Mouse (Mus musculus): Measurements from ENCODE around the gene Trim62. TPM values are rescaled to one million over a fixed set of nuclear protein-coding genes. Genes with fewer than 3 reads are reported as not detected.
A peak's percentile ranks its signal among the peaks of the same experiment; 100 is the strongest.

Trim62 gene
- polyA plus RNA-seq, 1 experiment from 2014 or later, result 20.6 TPM

DNA sequence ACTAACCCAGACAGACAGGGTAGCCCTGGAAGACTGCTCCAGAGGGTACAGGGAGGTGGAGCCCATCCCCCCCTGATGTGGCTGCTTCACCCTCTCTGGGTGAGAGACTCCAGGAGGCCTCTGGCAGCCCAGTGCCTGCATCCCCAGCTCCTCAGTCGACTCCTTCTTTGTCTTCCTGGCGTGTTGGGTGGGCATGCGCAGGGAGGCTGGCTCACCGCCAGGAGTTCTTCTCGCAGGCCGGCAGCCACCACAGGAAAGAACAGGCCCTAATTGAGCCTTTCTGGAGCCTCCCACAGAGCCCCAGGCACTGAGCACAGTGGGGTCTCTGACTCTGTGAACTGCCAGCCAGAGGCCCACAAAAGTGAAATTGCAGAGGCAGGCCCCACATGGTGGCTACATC, 16.0 kb downstream of the Trim62 start:
- Histone ChIP-seq H3K27me3 (ENCODE audit: control insufficient read depth, insufficient read depth, low read length) (no peaks in the 10 kb centered on the region), H3K27ac (ENCODE audit: low read depth, low read length) (peak overlapping the region; percentile 90), H3K36me3 (ENCODE audit: control insufficient read depth, insufficient read depth, low read length) (no peaks in the 10 kb centered on the region), H3K4me2 (ENCODE audit: low read depth) (peak overlapping the region; percentile 10; the same call in 1 of the 2 replicates), H3K9ac (ENCODE audit: low read length) (peak overlapping the region; percentile 60), H3K9me3 (ENCODE audit: control insufficient read depth, low read length) (no peaks in the 10 kb centered on the region), H3K4me1 (ENCODE audit: control insufficient read depth, insufficient read depth, low read length) (peaks cover 25% of the 10 kb centered on the region), H3K4me3 (ENCODE audit: low read depth, low read length) (no peak overlapping the region)
- peak; percentile 79 for ATAC-seq (ENCODE audit: insufficient read depth, low FRiP score, low TSS enrichment)
- 4% methylated on average over 6 of the region's 6 CpGs for WGBS
- peak; percentile 86 for DNase-seq (ENCODE audit: low spot score)

DNA sequence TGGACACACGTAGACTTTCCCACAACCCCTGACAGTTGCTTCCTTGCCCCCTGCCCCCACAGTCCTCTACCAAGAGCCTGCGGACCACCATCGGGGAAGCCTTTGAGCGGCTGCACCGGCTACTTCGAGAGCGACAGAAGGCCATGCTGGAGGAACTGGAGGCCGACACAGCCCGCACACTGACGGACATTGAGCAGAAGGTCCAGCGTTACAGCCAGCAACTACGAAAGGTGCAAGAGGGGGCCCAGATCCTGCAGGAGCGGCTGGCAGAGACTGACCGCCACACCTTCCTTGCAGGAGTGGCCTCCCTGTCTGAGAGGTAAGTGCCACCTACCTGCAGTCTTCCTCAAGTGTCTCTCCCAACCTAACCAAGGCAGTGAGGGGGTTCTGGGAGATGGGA, 17.1 kb downstream of the Trim62 start:
- Histone ChIP-seq H3K9ac (ENCODE audit: low read length) (no peak overlapping the region), H3K27me3 (ENCODE audit: control insufficient read depth, insufficient read depth, low read length) (no peaks in the 10 kb centered on the region), H3K36me3 (ENCODE audit: control insufficient read depth, insufficient read depth, low read length) (no peaks in the 10 kb centered on the region), H3K4me2 (ENCODE audit: low read depth) (no peak overlapping the region), H3K4me1 (ENCODE audit: control insufficient read depth, insufficient read depth, low read length) (peaks cover 35% of the 10 kb centered on the region), H3K4me3 (ENCODE audit: low read depth, low read length) (no peak overlapping the region), H3K9me3 (ENCODE audit: control insufficient read depth, low read length) (no peaks in the 10 kb centered on the region), H3K27ac (ENCODE audit: low read depth, low read length) (peak overlapping the region; percentile 90; the same call in 1 of the 2 replicates)
- DNase-seq (ENCODE audit: low spot score), result no peak
- 79% methylated on average over 14 of the region's 14 CpGs for WGBS
- no peak for ATAC-seq (ENCODE audit: insufficient read depth, low FRiP score, low TSS enrichment)

DNA sequence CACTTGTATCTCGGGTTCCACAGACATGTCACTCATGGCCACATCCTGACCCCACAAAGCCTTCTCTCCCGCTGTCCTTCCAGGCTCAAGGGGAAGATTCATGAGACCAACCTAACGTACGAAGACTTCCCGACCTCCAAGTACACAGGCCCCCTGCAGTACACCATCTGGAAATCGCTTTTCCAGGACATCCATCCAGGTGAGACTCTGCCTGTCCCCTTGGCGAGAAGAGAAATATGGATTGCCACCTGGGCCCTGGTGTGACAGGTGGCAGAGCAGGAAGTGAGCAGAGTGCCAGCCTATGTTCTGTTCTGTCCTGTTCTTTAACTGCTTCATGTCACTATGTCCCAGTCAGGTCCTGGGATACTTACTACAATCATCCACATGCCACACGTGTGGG, 19.0 kb downstream of the Trim62 start:
- Histone ChIP-seq H3K4me3 (ENCODE audit: low read depth, low read length) (no peak overlapping the region), H3K4me2 (ENCODE audit: low read depth) (no peak overlapping the region), H3K9me3 (ENCODE audit: control insufficient read depth, low read length) (no peaks in the 10 kb centered on the region), H3K27ac (ENCODE audit: low read depth, low read length) (no peak overlapping the region), H3K36me3 (ENCODE audit: control insufficient read depth, insufficient read depth, low read length) (no peaks in the 10 kb centered on the region), H3K27me3 (ENCODE audit: control insufficient read depth, insufficient read depth, low read length) (no peaks in the 10 kb centered on the region), H3K4me1 (ENCODE audit: control insufficient read depth, insufficient read depth, low read length) (peaks cover 42% of the 10 kb centered on the region), H3K9ac (ENCODE audit: low read length) (no peak overlapping the region)
- no peak for ATAC-seq (ENCODE audit: insufficient read depth, low FRiP score, low TSS enrichment)
- no peak for DNase-seq (ENCODE audit: low spot score)
- 75% methylated on average over 8 of the region's 8 CpGs for WGBS

DNA sequence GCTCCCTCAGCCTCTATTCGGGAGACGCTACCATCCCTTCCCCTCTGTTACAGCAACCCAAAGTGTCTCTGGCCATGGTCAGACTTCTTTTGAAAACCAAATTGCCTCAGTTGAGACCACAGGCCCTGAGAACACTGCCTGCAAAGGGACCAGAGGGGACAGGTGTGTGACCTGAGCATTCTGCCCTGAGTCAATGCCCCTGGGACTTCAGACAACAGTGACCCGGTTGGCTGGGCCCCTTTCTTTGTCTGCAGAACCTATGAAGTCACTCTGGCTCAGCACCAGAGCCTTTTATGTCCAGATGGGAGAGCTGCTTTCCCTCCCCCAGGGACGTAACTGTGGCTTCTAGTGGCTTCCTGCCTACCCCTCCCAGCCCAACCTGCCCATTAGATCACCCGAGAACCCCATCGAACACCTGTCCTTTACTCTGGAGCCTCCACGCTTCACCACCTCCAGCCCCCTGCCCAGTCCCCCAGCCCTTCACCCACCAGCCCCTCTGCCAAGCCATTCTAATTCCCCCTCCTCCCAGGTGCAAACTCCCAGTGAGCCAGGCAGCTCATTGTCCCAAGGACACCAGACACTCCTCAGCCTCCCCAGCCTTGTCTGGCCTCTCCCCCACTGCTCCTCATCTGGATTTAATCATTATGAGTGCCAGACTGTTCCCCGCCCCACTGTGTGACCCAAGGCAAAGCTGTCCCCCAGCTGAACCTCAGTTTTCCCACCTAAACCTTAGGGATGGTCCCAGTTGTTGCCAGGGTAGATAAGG, 20.8 kb downstream of the Trim62 start:
- WGBS, result 46% methylated on average over 8 of the region's 8 CpGs
- peaks cover 36% of the 10 kb centered on the region for H3K4me1 ChIP-seq (ENCODE audit: control insufficient read depth, insufficient read depth, low read length)
- H3K36me3 ChIP-seq (ENCODE audit: control insufficient read depth, insufficient read depth, low read length), result no peaks in the 10 kb centered on the region
- ATAC-seq (ENCODE audit: insufficient read depth, low FRiP score, low TSS enrichment) (no peak), DNase-seq (ENCODE audit: low spot score) (peak; percentile 32)
- no peak overlapping the region for H3K4me3 ChIP-seq (ENCODE audit: low read depth, low read length)
- H3K9me3 ChIP-seq (ENCODE audit: control insufficient read depth, low read length), result no peaks in the 10 kb centered on the region
- H3K27me3 ChIP-seq (ENCODE audit: control insufficient read depth, insufficient read depth, low read length), result no peaks in the 10 kb centered on the region
- no peak overlapping the region for H3K4me2 ChIP-seq (ENCODE audit: low read depth)
- peak overlapping the region; percentile 54; the same call in 1 of the 2 replicates for H3K27ac ChIP-seq (ENCODE audit: low read depth, low read length)
- 0 out of 2 replicates have a peak overlapping the region, but pooled peaks have one; percentile 14 for H3K9ac ChIP-seq (ENCODE audit: low read length)

DNA sequence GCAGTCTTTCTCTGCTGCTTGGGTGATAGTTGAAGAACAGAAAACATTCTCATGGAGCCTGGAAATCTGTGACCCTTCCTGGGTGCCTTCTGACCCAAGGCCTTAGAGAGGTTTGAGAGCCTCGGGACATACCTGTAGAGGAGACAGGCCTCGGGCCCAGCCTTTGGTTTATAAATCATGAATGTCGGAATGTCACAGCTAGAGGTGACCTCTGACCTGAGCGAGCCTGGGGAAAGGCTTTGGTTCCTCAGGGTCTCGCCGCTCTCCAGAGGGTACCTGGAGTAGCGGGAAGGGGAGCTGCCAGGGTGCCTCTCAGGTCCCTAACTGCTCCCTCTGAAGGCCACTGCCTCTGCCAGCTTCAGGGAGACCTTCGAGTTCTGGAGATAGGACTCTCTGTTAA, 21.9 kb downstream of the Trim62 start:
- Histone ChIP-seq H3K36me3 (ENCODE audit: control insufficient read depth, insufficient read depth, low read length) (0 out of 2 replicates have a peak, but pooled peaks cover 3% of the 10 kb centered on the region), H3K27ac (ENCODE audit: low read depth, low read length) (0 out of 2 replicates have a peak overlapping the region, but pooled peaks have one; percentile 50), H3K9ac (ENCODE audit: low read length) (no peak overlapping the region), H3K4me3 (ENCODE audit: low read depth, low read length) (no peak overlapping the region), H3K4me1 (ENCODE audit: control insufficient read depth, insufficient read depth, low read length) (peaks cover 25% of the 10 kb centered on the region), H3K27me3 (ENCODE audit: control insufficient read depth, insufficient read depth, low read length) (no peaks in the 10 kb centered on the region), H3K9me3 (ENCODE audit: control insufficient read depth, low read length) (no peaks in the 10 kb centered on the region), H3K4me2 (ENCODE audit: low read depth) (no peak overlapping the region)
- no peak for DNase-seq (ENCODE audit: low spot score)
- no peak for ATAC-seq (ENCODE audit: insufficient read depth, low FRiP score, low TSS enrichment)
- 11% methylated on average over 8 of the region's 8 CpGs for WGBS

DNA sequence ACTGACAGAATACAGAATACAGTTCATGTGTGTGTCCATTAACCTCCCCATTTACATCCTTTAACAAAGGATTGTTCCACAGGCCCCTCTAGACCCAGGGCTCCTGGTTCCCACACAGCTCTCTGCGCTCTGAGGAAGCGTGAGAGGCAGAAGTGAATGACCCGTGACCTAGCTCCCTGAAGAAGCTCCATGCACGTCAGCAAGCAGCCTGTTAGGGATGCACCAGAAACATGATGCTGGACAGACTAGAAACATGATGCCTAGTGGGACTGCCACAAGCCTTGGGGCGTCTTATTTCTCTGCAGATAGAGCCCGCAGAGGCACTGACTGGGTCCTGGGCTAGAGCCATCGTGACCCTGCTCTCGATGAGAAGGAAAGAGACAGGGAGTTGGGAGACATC, 23.4 kb downstream of the Trim62 start:
- H3K27me3 ChIP-seq (ENCODE audit: control insufficient read depth, insufficient read depth, low read length), result no peaks in the 10 kb centered on the region
- peaks cover 23% of the 10 kb centered on the region for H3K4me1 ChIP-seq (ENCODE audit: control insufficient read depth, insufficient read depth, low read length)
- no peak overlapping the region for H3K9ac ChIP-seq (ENCODE audit: low read length)
- 0 out of 2 replicates have a peak, but pooled peaks cover 3% of the 10 kb centered on the region for H3K36me3 ChIP-seq (ENCODE audit: control insufficient read depth, insufficient read depth, low read length)
- no peak for DNase-seq (ENCODE audit: low spot score)
- no peaks in the 10 kb centered on the region for H3K9me3 ChIP-seq (ENCODE audit: control insufficient read depth, low read length)
- ATAC-seq (ENCODE audit: insufficient read depth, low FRiP score, low TSS enrichment), result no peak
- WGBS, result 37% methylated on average over 8 of the region's 8 CpGs
- H3K27ac ChIP-seq (ENCODE audit: low read depth, low read length), result peak overlapping the region; percentile 39; the same call in 1 of the 2 replicates
- no peak overlapping the region for H3K4me2 ChIP-seq (ENCODE audit: low read depth)
- no peak overlapping the region for H3K4me3 ChIP-seq (ENCODE audit: low read depth, low read length)

DNA sequence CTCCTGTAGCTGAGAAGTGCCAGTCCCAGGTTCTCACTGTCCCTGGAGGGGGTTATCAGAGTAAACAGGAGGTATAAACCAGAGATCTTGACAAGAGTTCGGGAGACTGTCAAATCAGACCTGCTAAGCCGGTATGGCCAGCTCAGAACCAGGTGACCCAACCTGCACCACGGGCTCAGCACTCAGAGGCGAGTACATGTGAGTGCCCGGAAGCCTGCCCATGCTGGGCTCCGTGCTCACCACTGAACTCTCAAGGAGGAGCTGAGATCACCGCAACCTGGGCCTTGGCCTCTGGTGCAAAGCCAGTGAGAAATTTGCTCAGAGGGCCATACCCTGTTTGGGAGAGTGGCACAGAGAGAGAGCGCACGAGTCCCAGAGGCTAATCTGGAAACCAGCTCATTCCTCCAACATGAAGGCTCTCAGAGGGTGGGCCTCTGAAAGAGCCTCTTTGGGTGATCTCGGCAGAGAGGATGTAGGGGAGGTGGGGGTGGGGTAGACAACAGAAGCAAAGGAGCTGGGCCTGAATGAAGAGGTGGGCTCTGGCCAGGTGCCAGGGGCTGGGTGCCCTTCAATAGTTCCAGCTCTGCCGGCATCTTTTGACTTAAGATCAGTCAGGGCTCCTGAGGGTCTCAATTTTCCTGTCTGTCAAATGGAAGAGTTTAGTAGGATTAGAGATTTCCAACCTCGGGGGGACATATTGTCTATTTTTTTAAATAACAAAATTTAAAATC, 24.0 kb downstream of the Trim62 start:
- 0 out of 2 replicates have a peak overlapping the region, but pooled peaks have one; percentile 39 for H3K27ac ChIP-seq (ENCODE audit: low read depth, low read length)
- H3K9me3 ChIP-seq (ENCODE audit: control insufficient read depth, low read length), result no peaks in the 10 kb centered on the region
- H3K9ac ChIP-seq (ENCODE audit: low read length), result no peak overlapping the region
- H3K27me3 ChIP-seq (ENCODE audit: control insufficient read depth, insufficient read depth, low read length), result no peaks in the 10 kb centered on the region
- no peak overlapping the region for H3K4me2 ChIP-seq (ENCODE audit: low read depth)
- 0 out of 2 replicates have a peak, but pooled peaks cover 3% of the 10 kb centered on the region for H3K36me3 ChIP-seq (ENCODE audit: control insufficient read depth, insufficient read depth, low read length)
- ATAC-seq (ENCODE audit: insufficient read depth, low FRiP score, low TSS enrichment) (no peak), DNase-seq (ENCODE audit: low spot score) (no peak)
- H3K4me1 ChIP-seq (ENCODE audit: control insufficient read depth, insufficient read depth, low read length), result peaks cover 23% of the 10 kb centered on the region
- H3K4me3 ChIP-seq (ENCODE audit: low read depth, low read length), result no peak overlapping the region
- WGBS, result 72% methylated on average over 12 of the region's 12 CpGs

DNA sequence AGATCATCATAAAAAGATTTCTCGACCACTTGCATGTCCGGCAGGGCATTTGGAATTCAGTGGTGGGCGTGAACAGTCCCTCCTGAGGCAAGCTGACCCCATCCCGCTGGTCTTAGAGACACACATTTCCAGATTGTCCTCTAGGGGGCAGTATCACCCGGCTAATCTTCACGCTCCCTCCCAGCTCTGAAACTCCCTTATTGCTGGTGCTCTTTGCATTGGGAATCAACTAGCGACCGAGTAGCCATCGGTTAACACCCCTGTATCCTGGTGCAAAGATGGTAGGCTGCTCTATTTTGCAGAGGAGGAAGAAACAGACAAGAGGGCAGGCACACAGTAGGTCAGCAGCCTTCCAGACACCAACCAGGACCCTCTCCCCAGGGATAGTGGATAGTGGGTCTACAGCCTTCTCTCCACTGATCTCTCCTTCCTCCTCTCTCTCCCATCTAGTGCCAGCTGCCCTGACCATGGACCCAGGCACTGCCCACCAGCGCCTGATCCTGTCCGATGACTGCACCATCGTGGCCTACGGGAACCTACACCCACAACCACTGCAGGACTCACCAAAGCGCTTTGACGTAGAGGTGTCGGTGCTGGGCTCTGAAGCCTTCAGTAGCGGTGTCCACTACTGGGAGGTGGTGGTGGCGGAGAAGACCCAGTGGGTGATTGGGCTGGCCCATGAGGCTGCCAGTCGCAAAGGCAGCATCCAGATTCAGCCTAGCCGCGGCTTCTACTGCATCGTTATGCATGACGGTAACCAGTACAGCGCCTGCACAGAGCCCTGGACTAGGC, 25.4 kb downstream of the Trim62 start:
- Histone ChIP-seq H3K4me1 (ENCODE audit: control insufficient read depth, insufficient read depth, low read length) (peaks cover 21% of the 10 kb centered on the region), H3K9ac (ENCODE audit: low read length) (no peak overlapping the region), H3K27me3 (ENCODE audit: control insufficient read depth, insufficient read depth, low read length) (no peaks in the 10 kb centered on the region), H3K9me3 (ENCODE audit: control insufficient read depth, low read length) (no peaks in the 10 kb centered on the region), H3K4me2 (ENCODE audit: low read depth) (no peak overlapping the region), H3K36me3 (ENCODE audit: control insufficient read depth, insufficient read depth, low read length) (0 out of 2 replicates have a peak, but pooled peaks cover 3% of the 10 kb centered on the region), H3K4me3 (ENCODE audit: low read depth, low read length) (no peak overlapping the region), H3K27ac (ENCODE audit: low read depth, low read length) (no peak overlapping the region)
- DNase-seq (ENCODE audit: low spot score), result peak; percentile 58
- WGBS, result 61% methylated on average over 24 of the region's 24 CpGs
- ATAC-seq (ENCODE audit: insufficient read depth, low FRiP score, low TSS enrichment), result no peak
